Mouse (Mus musculus): Measurements from ENCODE around the gene Pgm5. TPM values are rescaled to one million over a fixed set of nuclear protein-coding genes. Genes with fewer than 3 reads are reported as not detected.

The Pgm5 gene
- polyA plus RNA-seq, 1 experiment from 2014 or later, result 3.3 TPM

DNA sequence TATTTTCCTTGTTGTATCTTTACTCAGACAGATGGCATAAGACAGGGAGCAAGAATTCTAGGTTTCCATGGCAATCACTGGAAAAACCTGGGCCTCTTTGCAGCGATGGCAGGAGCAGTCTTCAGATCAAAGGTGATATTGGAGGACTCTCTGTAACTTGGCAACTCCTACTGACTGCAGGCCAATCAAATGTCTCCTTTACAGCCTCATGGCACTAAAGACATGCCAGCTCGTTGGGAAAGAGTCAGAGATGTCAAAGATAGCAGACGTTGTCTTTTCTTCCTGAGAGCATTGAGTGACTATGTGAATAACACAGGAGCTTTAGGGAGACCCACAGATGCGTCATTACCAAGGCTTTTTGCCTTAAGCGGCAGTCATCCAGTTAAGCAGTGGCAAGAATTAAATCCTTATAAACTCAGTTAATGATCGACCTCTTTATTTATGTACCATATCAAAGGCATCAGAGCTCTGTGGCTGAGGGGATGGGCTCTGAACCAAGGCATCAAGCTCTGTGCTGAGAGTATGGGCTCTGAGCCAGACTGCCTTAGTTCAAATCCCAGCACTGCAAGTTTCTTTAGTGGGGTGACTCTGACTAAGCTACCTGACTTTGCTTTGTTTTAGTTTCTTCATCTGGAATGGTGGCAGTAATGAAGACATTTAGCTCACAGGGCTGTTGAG, 209.2 kb downstream of the Pgm5 start:
- H3K9ac ChIP-seq (ENCODE audit: low read depth, low read length), result no peak overlapping the region
- no peaks in the 10 kb centered on the region for H3K4me1 ChIP-seq (replicated peaks; ENCODE audit: control insufficient read depth, insufficient read depth, low read length)
- no peaks in the 10 kb centered on the region for H3K36me3 ChIP-seq (ENCODE audit: control insufficient read depth, insufficient read depth)
- 41% methylated on average over 6 of the region's 6 CpGs for WGBS
- peak; percentile 86 for ATAC-seq
- no peak for TF ChIP-seq CTCF (IDR thresholded peaks at IDR 0.05; ENCODE audit: low read depth)
- no peaks in the 10 kb centered on the region for H3K27me3 ChIP-seq (replicated peaks; ENCODE audit: control insufficient read depth, insufficient read depth, low read length)
- no peaks in the 10 kb centered on the region for H3K9me3 ChIP-seq (ENCODE audit: control insufficient read depth)
- H3K27ac ChIP-seq (ENCODE audit: low read depth, low read length), result no peak overlapping the region
- H3K4me3 ChIP-seq (ENCODE audit: low read depth, low read length), result no peak overlapping the region
- H3K4me2 ChIP-seq (replicated peaks; ENCODE audit: low read depth), result no peak overlapping the region

DNA sequence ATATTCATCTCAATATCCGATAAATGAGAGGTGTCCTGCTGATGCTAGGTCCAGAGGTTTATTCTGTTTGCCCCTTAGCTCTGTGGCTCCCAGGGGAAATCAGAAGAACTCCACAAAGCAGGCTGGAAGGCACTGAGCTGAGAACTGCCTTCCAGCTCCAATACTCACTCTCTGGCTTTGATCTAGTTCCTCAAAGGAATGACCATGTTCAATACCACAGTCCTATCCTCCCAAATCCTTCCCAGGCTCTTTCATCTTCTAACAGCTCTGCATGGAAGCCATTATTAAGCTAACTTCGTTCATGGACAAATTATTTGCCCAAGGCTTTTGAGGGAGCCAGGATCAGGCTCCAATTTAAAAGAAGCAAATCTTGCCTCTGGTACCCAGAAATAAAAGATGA, 210.1 kb downstream of the Pgm5 start:
- H3K9me3 ChIP-seq (ENCODE audit: control insufficient read depth), result no peaks in the 10 kb centered on the region
- WGBS, result 66% methylated on average over 2 of the region's 2 CpGs
- no peak overlapping the region for H3K9ac ChIP-seq (ENCODE audit: low read depth, low read length)

DNA sequence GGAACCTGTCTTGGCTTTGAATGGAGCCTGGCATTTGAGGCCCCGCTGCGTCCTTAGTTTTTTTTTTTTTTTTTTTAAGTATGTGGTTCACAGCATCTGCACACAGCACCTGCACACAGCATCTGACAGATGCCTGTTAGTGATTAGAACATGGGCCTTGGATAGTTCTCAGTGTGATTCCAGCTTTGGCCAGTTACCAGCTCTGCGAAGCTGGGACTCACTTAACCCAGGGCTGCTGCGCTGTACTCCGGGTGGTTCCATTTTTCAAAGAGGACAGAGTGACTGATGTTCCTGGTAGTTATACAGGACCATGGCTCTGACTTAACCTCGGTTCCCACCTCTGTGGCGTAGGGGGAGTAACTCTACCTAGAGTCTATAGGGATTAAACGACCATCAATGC, 211.2 kb downstream of the Pgm5 start:
- H3K4me3 ChIP-seq (ENCODE audit: low read depth, low read length), result no peak overlapping the region
- no peaks in the 10 kb centered on the region for H3K27me3 ChIP-seq (replicated peaks; ENCODE audit: control insufficient read depth, insufficient read depth, low read length)
- no peaks in the 10 kb centered on the region for H3K36me3 ChIP-seq (ENCODE audit: control insufficient read depth, insufficient read depth)
- no peak overlapping the region for H3K4me2 ChIP-seq (replicated peaks; ENCODE audit: low read depth)
- no peak overlapping the region for H3K27ac ChIP-seq (ENCODE audit: low read depth, low read length)
- no peak for TF ChIP-seq CTCF (IDR thresholded peaks at IDR 0.05; ENCODE audit: low read depth)
- H3K4me1 ChIP-seq (replicated peaks; ENCODE audit: control insufficient read depth, insufficient read depth, low read length), result no peaks in the 10 kb centered on the region
- 91% methylated on average over 8 of the region's 8 CpGs for WGBS
- ATAC-seq, result no peak
- no peak overlapping the region for H3K9ac ChIP-seq (ENCODE audit: low read depth, low read length)
- H3K9me3 ChIP-seq (ENCODE audit: control insufficient read depth), result no peaks in the 10 kb centered on the region

More for the DNA sequence above, 210.1 kb downstream of the Pgm5 start:
- Histone ChIP-seq H3K4me3 (ENCODE audit: low read depth, low read length) (no peak overlapping the region), H3K27ac (ENCODE audit: low read depth, low read length) (no peak overlapping the region), H3K27me3 (replicated peaks; ENCODE audit: control insufficient read depth, insufficient read depth, low read length) (no peaks in the 10 kb centered on the region), H3K4me2 (replicated peaks; ENCODE audit: low read depth) (no peak overlapping the region), H3K4me1 (replicated peaks; ENCODE audit: control insufficient read depth, insufficient read depth, low read length) (no peaks in the 10 kb centered on the region), H3K36me3 (ENCODE audit: control insufficient read depth, insufficient read depth) (no peaks in the 10 kb centered on the region)
- TF ChIP-seq CTCF (IDR thresholded peaks at IDR 0.05; ENCODE audit: low read depth), result no peak
- no peak for ATAC-seq

DNA sequence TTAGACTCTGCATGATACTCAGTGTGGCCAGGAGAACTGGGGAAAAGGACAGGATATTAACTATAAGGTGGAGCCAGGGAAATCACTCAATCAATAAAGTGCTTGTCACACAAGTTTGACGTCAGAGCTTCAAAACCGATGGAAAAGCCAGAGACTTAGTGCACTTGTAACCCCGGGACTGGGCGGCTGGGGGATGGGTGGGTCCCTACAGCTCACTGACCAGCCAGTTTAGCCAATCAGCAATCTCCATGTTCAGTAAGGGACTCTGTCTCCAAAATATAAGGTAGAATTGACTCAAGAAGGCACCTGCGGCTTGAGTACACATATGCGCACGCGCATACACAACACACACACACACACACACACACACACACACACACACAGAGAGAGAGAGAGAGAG, 213.6 kb downstream of the Pgm5 start:
- H3K9ac ChIP-seq (ENCODE audit: low read depth, low read length), result no peak overlapping the region
- H3K27ac ChIP-seq (ENCODE audit: low read depth, low read length), result no peak overlapping the region
- ATAC-seq, result no peak
- no peak for TF ChIP-seq CTCF (IDR thresholded peaks at IDR 0.05; ENCODE audit: low read depth)
- no peak overlapping the region for H3K4me2 ChIP-seq (replicated peaks; ENCODE audit: low read depth)
- H3K4me1 ChIP-seq (replicated peaks; ENCODE audit: control insufficient read depth, insufficient read depth, low read length), result no peaks in the 10 kb centered on the region
- H3K27me3 ChIP-seq (replicated peaks; ENCODE audit: control insufficient read depth, insufficient read depth, low read length), result no peaks in the 10 kb centered on the region
- H3K36me3 ChIP-seq (ENCODE audit: control insufficient read depth, insufficient read depth), result no peaks in the 10 kb centered on the region
- WGBS, result 71% methylated on average over 8 of the region's 8 CpGs
- no peak overlapping the region for H3K4me3 ChIP-seq (ENCODE audit: low read depth, low read length)
- no peaks in the 10 kb centered on the region for H3K9me3 ChIP-seq (ENCODE audit: control insufficient read depth)

DNA sequence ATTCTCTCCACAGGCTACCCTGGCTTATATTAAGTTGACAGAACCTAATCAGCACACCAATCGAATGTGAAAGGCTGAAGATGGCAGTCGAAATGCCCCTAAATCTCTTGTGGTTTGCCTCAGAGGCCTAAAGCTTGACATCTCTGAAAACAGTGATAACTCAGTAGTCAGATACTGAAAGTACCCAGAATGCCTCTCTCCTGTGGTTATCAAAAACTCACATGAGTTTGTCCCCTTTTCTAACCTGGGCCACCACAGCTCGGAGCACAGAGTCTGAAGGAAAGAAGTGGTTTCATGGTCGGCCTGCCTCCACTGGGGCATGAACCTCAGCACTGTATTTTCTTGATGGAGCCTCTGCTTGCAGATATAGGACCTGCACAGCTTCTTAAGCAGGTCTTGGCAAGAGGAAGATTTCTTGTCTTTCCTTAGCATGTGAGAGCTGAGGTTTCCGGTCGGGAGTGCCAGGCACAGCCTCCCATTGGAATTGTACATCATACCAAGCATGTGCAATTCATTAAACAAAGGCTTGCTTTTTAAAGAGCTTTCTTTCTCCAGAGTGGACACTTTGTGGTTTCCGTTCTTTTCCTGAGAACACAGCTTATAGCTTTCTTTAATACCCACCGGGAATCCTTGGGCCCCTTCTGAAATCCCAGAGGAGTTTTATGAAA, 215.4 kb downstream of the Pgm5 start:
- ATAC-seq, result no peak
- no peaks in the 10 kb centered on the region for H3K4me1 ChIP-seq (replicated peaks; ENCODE audit: control insufficient read depth, insufficient read depth, low read length)
- WGBS, result 77% methylated on average over 8 of the region's 8 CpGs

DNA sequence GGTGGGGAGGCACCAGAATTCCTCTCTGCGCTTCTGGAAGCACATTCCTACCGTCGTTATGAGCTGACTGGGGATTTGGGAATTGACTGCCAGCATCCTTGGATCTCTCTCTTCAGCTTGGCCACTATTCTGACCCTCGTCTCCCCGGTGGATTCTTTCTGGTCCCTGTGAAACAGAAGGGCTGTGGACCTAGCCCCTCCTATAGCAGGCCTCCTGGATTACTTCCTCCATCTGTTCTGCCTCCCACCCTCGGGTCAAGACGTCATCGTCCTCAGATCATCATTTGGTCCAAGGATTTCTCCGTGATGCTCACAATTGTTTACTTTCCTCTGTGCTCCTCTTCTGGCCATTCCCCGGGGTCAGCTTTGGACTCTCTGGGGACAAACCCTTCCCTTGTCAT, 216.7 kb downstream of the Pgm5 start:
- no peak for TF ChIP-seq CTCF (IDR thresholded peaks at IDR 0.05; ENCODE audit: low read depth)
- no peak for ATAC-seq
- H3K36me3 ChIP-seq (ENCODE audit: control insufficient read depth, insufficient read depth), result no peaks in the 10 kb centered on the region
- H3K9me3 ChIP-seq (ENCODE audit: control insufficient read depth), result no peaks in the 10 kb centered on the region
- no peak overlapping the region for H3K9ac ChIP-seq (ENCODE audit: low read depth, low read length)
- H3K4me3 ChIP-seq (ENCODE audit: low read depth, low read length), result no peak overlapping the region
- H3K27me3 ChIP-seq (replicated peaks; ENCODE audit: control insufficient read depth, insufficient read depth, low read length), result no peaks in the 10 kb centered on the region
- H3K27ac ChIP-seq (ENCODE audit: low read depth, low read length), result no peak overlapping the region
- no peak overlapping the region for H3K4me2 ChIP-seq (replicated peaks; ENCODE audit: low read depth)
- WGBS, result 58% methylated on average over 10 of the region's 10 CpGs
- no peaks in the 10 kb centered on the region for H3K4me1 ChIP-seq (replicated peaks; ENCODE audit: control insufficient read depth, insufficient read depth, low read length)

More for the DNA sequence above, 215.4 kb downstream of the Pgm5 start:
- Histone ChIP-seq H3K27me3 (replicated peaks; ENCODE audit: control insufficient read depth, insufficient read depth, low read length) (no peaks in the 10 kb centered on the region), H3K4me3 (ENCODE audit: low read depth, low read length) (no peak overlapping the region), H3K4me2 (replicated peaks; ENCODE audit: low read depth) (no peak overlapping the region), H3K36me3 (ENCODE audit: control insufficient read depth, insufficient read depth) (no peaks in the 10 kb centered on the region), H3K9me3 (ENCODE audit: control insufficient read depth) (no peaks in the 10 kb centered on the region), H3K27ac (ENCODE audit: low read depth, low read length) (no peak overlapping the region), H3K9ac (ENCODE audit: low read depth, low read length) (no peak overlapping the region)
- TF ChIP-seq CTCF (IDR thresholded peaks at IDR 0.05; ENCODE audit: low read depth), result no peak

Measured in intestine, postnatal 0 days (tissue).